Comparison of ENCODE assay signal across 17 mouse cellular contexts in the genomic region with DNA sequence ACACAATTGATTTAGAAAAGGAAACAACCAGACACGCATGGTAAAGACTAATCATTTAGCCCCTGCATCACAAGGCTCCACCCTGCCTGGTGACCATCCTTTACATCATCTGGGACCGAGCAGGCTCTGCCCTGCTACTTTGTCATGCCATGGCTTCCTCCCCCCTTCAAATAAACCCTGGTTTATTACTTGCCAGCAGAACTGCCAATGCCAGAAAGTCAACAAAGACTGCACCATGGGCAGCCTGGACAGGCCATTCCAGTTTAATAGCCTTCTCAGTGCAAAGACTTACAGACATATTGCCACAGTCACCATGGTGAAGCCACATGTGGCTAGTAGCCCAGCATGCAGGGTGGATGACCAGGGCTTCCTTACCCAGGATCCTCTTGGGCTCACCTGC. TPM values are rescaled to one million over a fixed set of nuclear protein-coding genes. Genes with fewer than 3 reads are reported as not detected.
DNase-seq lines count a peak whose midpoint lies in the region; ATAC-seq and TF ChIP-seq lines count a peak whose summit lies in the region.
"Had no signal": no experiment of that assay in that cellular context is flagged by ENCODE, and none has a peak within 500 bp of the region (broad histone marks: within the 10 kb centered on the region; RNA-seq: fewer than 3 reads in every experiment).

No protein-coding gene starts in this region.

- DNase-seq in cerebellum, postnatal 25 days, result peak; percentile 38 to 44
- DNase-seq in hindbrain, embryonic 14.5 days (ENCODE audit: low spot score), result no peak
- DNase-seq in thymus, adult 2 months, result no peak
- DNase-seq in ovary, postnatal 10 days (ENCODE audit: low spot score), result no peak
- DNase-seq: forebrain, postnatal 0 days; heart, adult 2 months; kidney, adult 9 months; kidney, postnatal 36 days; layer of hippocampus, adult 9-11 months; liver, postnatal 0 days; lung, postnatal 14 days had no signal

- no peak overlapping the region for H3K4me3 ChIP-seq in neural tube, embryonic 13.5 days
- no peak overlapping the region for H3K4me3 ChIP-seq in neural tube, embryonic 15.5 days (replicated peaks)
- no peak overlapping the region for H3K4me3 ChIP-seq in hindbrain, embryonic 14.5 days (replicated peaks; ENCODE audit: low read length)
- no peak overlapping the region for H3K4me3 ChIP-seq in thymus, adult 2 months (ENCODE audit: control insufficient read depth, insufficient read depth, low read length)
- H3K4me3 ChIP-seq in forebrain, embryonic 15.5 days, result no peak overlapping the region
- H3K4me3 ChIP-seq: heart, adult 2 months; heart, embryonic 15.5 days; limb, embryonic 15.5 days had no signal

- no peak for TF ChIP-seq POLR2A in thymus, adult 2 months (IDR thresholded peaks at IDR 0.05; ENCODE audit: control insufficient read depth, extremely low read depth, insufficient read depth, low read length, poor library complexity)

- WGBS in neural tube, embryonic 13.5 days, result 29% methylated on average over 2 of the region's 2 CpGs
- 19% methylated on average over 2 of the region's 2 CpGs for WGBS in neural tube, embryonic 15.5 days
- 53% methylated on average over 2 of the region's 2 CpGs for WGBS in hindbrain, embryonic 14.5 days
- 89% methylated on average over 2 of the region's 2 CpGs for WGBS in thymus, adult 2 months
- WGBS in forebrain, embryonic 15.5 days, result 74% methylated on average over 2 of the region's 2 CpGs

- H3K27ac ChIP-seq in neural tube, embryonic 13.5 days (replicated peaks), result peak overlapping the region; percentile 61; the same call in 1 of the 2 replicates
- no peak overlapping the region for H3K27ac ChIP-seq in neural tube, embryonic 15.5 days (replicated peaks)
- peak overlapping the region; percentile 47; the same call in 1 of the 2 replicates for H3K27ac ChIP-seq in hindbrain, embryonic 14.5 days
- H3K27ac ChIP-seq in thymus, adult 2 months (ENCODE audit: control insufficient read depth, insufficient read depth, low read length), result no peak overlapping the region
- H3K27ac ChIP-seq in forebrain, embryonic 15.5 days (replicated peaks), result no peak overlapping the region
- H3K27ac ChIP-seq: heart, adult 2 months; heart, embryonic 15.5 days had no signal

- H3K36me3 ChIP-seq in neural tube, embryonic 13.5 days, result no peaks in the 10 kb centered on the region
- H3K36me3 ChIP-seq in neural tube, embryonic 15.5 days, result no peaks in the 10 kb centered on the region
- no peaks in the 10 kb centered on the region for H3K36me3 ChIP-seq in hindbrain, embryonic 14.5 days (replicated peaks; ENCODE audit: control insufficient read depth, insufficient read depth)
- no peaks in the 10 kb centered on the region for H3K36me3 ChIP-seq in thymus, adult 2 months (ENCODE audit: control insufficient read depth, insufficient read depth, low read length)
- no peaks in the 10 kb centered on the region for H3K36me3 ChIP-seq in forebrain, embryonic 15.5 days
- H3K36me3 ChIP-seq: heart, embryonic 15.5 days; limb, embryonic 15.5 days had no signal

- peaks cover 67% of the 10 kb centered on the region for H3K4me1 ChIP-seq in neural tube, embryonic 13.5 days (replicated peaks)
- peaks cover 38% of the 10 kb centered on the region for H3K4me1 ChIP-seq in neural tube, embryonic 15.5 days
- peaks cover 13% of the 10 kb centered on the region for H3K4me1 ChIP-seq in hindbrain, embryonic 14.5 days (replicated peaks; ENCODE audit: control insufficient read depth, insufficient read depth, low read length)
- no peaks in the 10 kb centered on the region for H3K4me1 ChIP-seq in thymus, adult 2 months (replicated peaks; ENCODE audit: control insufficient read depth, insufficient read depth, low read length)
- H3K4me1 ChIP-seq in forebrain, embryonic 15.5 days, result peaks cover 23% of the 10 kb centered on the region

- H3K9me3 ChIP-seq in neural tube, embryonic 13.5 days, result no peaks in the 10 kb centered on the region
- no peaks in the 10 kb centered on the region for H3K9me3 ChIP-seq in neural tube, embryonic 15.5 days (replicated peaks)
- H3K9me3 ChIP-seq in hindbrain, embryonic 14.5 days (ENCODE audit: control insufficient read depth, low read length), result no peaks in the 10 kb centered on the region
- no peaks in the 10 kb centered on the region for H3K9me3 ChIP-seq in forebrain, embryonic 15.5 days
- H3K9me3 ChIP-seq: heart, embryonic 15.5 days; limb, embryonic 15.5 days had no signal

- no peak for TF ChIP-seq CTCF in thymus, adult 2 months (IDR thresholded peaks at IDR 0.05; ENCODE audit: borderline replicate concordance, control insufficient read depth, extremely low read depth, insufficient read depth, low read length, poor library complexity)

- H3K27me3 ChIP-seq in neural tube, embryonic 13.5 days, result no peaks in the 10 kb centered on the region
- H3K27me3 ChIP-seq in neural tube, embryonic 15.5 days (replicated peaks), result no peaks in the 10 kb centered on the region
- H3K27me3 ChIP-seq in hindbrain, embryonic 14.5 days (ENCODE audit: control insufficient read depth, insufficient read depth, low read length), result no peaks in the 10 kb centered on the region
- no peaks in the 10 kb centered on the region for H3K27me3 ChIP-seq in thymus, adult 2 months (ENCODE audit: control insufficient read depth, insufficient read depth, low read length)
- no peaks in the 10 kb centered on the region for H3K27me3 ChIP-seq in forebrain, embryonic 15.5 days
- H3K27me3 ChIP-seq: heart, embryonic 15.5 days; limb, embryonic 15.5 days had no signal

- H3K9ac ChIP-seq in neural tube, embryonic 13.5 days, result no peak overlapping the region
- H3K9ac ChIP-seq in neural tube, embryonic 15.5 days (replicated peaks), result no peak overlapping the region
- H3K9ac ChIP-seq in hindbrain, embryonic 14.5 days, result no peak overlapping the region
- H3K9ac ChIP-seq in forebrain, embryonic 15.5 days (replicated peaks), result no peak overlapping the region
- H3K9ac ChIP-seq: forebrain, postnatal 0 days; heart, embryonic 15.5 days; limb, embryonic 15.5 days; liver, postnatal 0 days had no signal

- H3K4me2 ChIP-seq in neural tube, embryonic 13.5 days, result no peak overlapping the region
- no peak overlapping the region for H3K4me2 ChIP-seq in neural tube, embryonic 15.5 days
- no peak overlapping the region for H3K4me2 ChIP-seq in hindbrain, embryonic 14.5 days (replicated peaks)
- H3K4me2 ChIP-seq in forebrain, embryonic 15.5 days (replicated peaks), result no peak overlapping the region
- H3K4me2 ChIP-seq: heart, embryonic 15.5 days; limb, embryonic 15.5 days had no signal

- no peak for ATAC-seq in cerebellum, adult (ENCODE audit: insufficient number of reproducible peaks, low FRiP score, low TSS enrichment)
- no peak for ATAC-seq in neural tube, embryonic 13.5 days (ENCODE audit: low read depth)
- ATAC-seq in neural tube, embryonic 15.5 days (ENCODE audit: low FRiP score), result no peak
- ATAC-seq in hindbrain, embryonic 14.5 days (ENCODE audit: low FRiP score), result peak; percentile 39; the same call in 1 of the 2 replicates
- ATAC-seq in forebrain, embryonic 15.5 days (replicated peaks), result no peak
- ATAC-seq: forebrain, postnatal 0 days; liver, postnatal 0 days had no signal

RNA-seq across cellular contexts. Expression of gene Afap1l2, which starts 8.2 kb away (rescaled TPM):
- 17.7 and 18.7 TPM in 2 replicates for polyA plus RNA-seq in neural tube, embryonic 13.5 days (2015; fragmentation: Nextera tagmentation; extraction: Ambion mirVana)
- 12.3 and 15.9 TPM in 2 replicates for polyA plus RNA-seq in neural tube, embryonic 15.5 days (2015; fragmentation: Nextera tagmentation; extraction: Ambion mirVana)
- 13.7 and 16.2 TPM in 2 replicates for polyA plus RNA-seq in hindbrain, embryonic 14.5 days (2014; fragmentation: Nextera tagmentation; extraction: Ambion mirVana)
- polyA plus RNA-seq in thymus, adult 2 months (2012; rRNA removed), result 4.7 and 5.9 TPM in 2 replicates
- 5.9 and 6.8 TPM in 2 replicates for polyA plus RNA-seq in forebrain, embryonic 15.5 days (2015; fragmentation: Nextera tagmentation; extraction: Ambion mirVana)

Comparison
In these comparisons a context has a peak if more than half of its experiments do, and no peak if none do; other contexts are left out.
1. H3K27ac ChIP-seq: peak in neural tube, embryonic 13.5 days (single experiment) and hindbrain, embryonic 14.5 days (single experiment); none in neural tube, embryonic 15.5 days (single experiment), thymus, adult 2 months (single experiment) and forebrain, embryonic 15.5 days (single experiment).
2. DNase-seq: peak in cerebellum, postnatal 25 days (2 of 2); none in hindbrain, embryonic 14.5 days (single experiment), thymus, adult 2 months (single experiment) and ovary, postnatal 10 days (single experiment).